Mouse (Mus musculus): Measurements from ENCODE around the gene Bcl11a. TPM values are rescaled to one million over a fixed set of nuclear protein-coding genes. Genes with fewer than 3 reads are reported as not detected.

The Bcl11a gene
- polyA plus RNA-seq (2012; fragmentation: generic; extraction: Trizol) = not detected

DNA sequence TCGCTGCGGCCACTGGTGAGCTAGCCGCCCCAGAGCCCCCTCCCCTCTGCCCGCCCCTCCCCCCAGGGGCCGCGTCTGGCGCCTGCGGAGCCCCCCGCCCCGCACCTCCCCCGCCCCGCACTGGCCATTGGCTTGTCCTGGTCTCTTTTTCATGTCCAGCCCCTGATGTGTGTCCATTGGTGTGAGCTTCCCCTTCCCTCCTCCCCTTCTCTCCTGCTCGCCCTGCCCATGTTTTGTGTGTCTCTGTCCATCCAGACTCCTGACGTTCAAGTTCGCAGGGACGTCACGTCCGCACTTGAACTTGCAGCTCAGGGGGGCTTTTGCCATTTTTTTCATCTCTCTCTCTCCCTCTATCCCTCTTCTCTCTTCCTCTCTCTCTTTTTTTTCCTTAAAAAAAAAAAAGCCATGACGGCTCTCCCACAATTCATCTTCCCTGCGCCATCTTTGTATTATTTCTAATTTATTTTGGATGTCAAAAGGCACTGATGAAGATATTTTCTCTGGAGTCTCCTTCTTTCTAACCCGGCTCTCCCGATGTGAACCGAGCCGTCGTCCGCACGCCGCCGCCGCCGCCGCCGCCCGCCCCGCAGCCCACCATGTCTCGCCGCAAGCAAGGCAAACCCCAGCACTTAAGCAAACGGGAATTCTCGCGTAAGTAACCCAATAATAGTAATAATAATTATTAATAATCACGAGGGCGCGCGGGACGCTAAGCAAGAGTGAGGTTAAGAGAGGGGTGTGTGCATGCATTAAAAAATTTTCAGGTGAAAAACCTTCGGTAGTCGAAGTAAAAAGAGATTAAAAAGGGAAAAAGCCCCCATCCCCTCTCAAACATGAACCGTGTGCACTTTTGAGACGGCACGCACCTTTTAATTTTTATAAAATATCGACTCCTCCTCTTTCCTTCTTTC is at the start of gene Bcl11a:
Gene Bcl11a, plus strand, starts transcription at position 262 of the 911 bp plus-strand sequence.

DNA sequence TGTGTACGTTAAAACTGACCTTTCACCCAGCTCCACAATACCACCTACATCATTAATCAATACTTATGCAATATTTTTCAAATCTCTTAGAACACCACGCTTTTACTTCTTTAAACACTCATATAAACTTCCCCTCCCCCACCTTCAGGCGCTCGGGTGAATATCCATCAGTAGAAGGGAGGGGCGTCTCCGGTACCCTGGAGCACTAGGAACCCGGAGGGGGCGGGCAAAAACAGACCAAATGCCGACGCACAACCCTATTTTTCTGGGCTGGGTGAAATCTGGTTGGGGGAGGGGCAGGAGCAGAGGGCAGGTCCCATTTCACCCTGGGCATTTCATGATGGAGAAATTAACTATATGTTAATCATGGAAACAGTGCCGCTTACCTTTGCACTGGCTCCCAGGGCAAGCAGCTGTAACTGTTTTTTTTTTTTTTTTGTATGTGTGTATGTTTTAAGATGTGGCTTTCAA is 3.2 kb upstream of the Bcl11a start, which contains the start of gene A830031A19Rik:
Gene A830031A19Rik, minus strand, starts transcription at position 421 of the 471 bp plus-strand sequence.

Other genes starting within 250 kb of the Bcl11a start
- gene Papolg, start 182.8 kb upstream of the Bcl11a start, polyA plus RNA-seq (2012; fragmentation: generic; extraction: Trizol) = 1 to 10 TPM in 1 of 2 experiments, under 1 TPM in 1; 0.18 to 2.4 TPM
- gene A830031A19Rik, start 3.0 kb upstream of the Bcl11a start, polyA plus RNA-seq (2012; fragmentation: generic; extraction: Trizol) = not detected